Mouse (Mus musculus): ENCODE measurements around the gene Flad1. TPM values are rescaled to one million over a fixed set of nuclear protein-coding genes. Genes with fewer than 3 reads are reported as not detected.
A peak's percentile ranks its signal among the peaks of the same experiment; 100 is the strongest.

The Flad1 gene
- polyA plus RNA-seq, 1 experiment from 2014 or later: 30.8 TPM

- 97% methylated on average over 8 of the region's 8 CpGs for WGBS
Observed at GRCm38 (mm10) chr3:89416158-89416557, 4.5 kb upstream of the Flad1 start.

GRCm38 (mm10) chr3:89410864-89411263 is 806 bp downstream of the Flad1 start:
- H3K4me1 ChIP-seq (ENCODE audit: control insufficient read depth, insufficient read depth, low read length): peaks cover 6% of the 10 kb centered on the region
- 73% methylated on average over 10 of the region's 10 CpGs for WGBS
- H3K4me2 ChIP-seq (ENCODE audit: low read depth, low read length): peak overlapping the region; percentile 86
- H3K36me3 ChIP-seq (ENCODE audit: control insufficient read depth, insufficient read depth, low read length): peaks cover 10% of the 10 kb centered on the region; the same call in 1 of the 2 replicates
- H3K9ac ChIP-seq (replicated peaks; ENCODE audit: low read depth, low read length): peak overlapping the region; percentile 52
- peak overlapping the region; percentile 69; the same call in 1 of the 2 replicates for H3K27ac ChIP-seq (ENCODE audit: low read depth, low read length)
- ATAC-seq (ENCODE audit: low read depth): no peak
- H3K27me3 ChIP-seq (ENCODE audit: control insufficient read depth, insufficient read depth, low read length): no peaks in the 10 kb centered on the region
- no peaks in the 10 kb centered on the region for H3K9me3 ChIP-seq (ENCODE audit: control insufficient read depth, low read length)
- peak overlapping the region; percentile 42 for H3K4me3 ChIP-seq (ENCODE audit: low read depth, low read length)

More at GRCm38 (mm10) chr3:89416158-89416557, 4.5 kb upstream of the Flad1 start:
- no peak for ATAC-seq (ENCODE audit: low read depth)
- Histone ChIP-seq H3K4me3 (ENCODE audit: low read depth, low read length) (no peak overlapping the region), H3K27me3 (ENCODE audit: control insufficient read depth, insufficient read depth, low read length) (no peaks in the 10 kb centered on the region), H3K9ac (replicated peaks; ENCODE audit: low read depth, low read length) (no peak overlapping the region), H3K27ac (ENCODE audit: low read depth, low read length) (no peak overlapping the region), H3K36me3 (ENCODE audit: control insufficient read depth, insufficient read depth, low read length) (peaks cover 10% of the 10 kb centered on the region; the same call in 1 of the 2 replicates), H3K4me2 (ENCODE audit: low read depth, low read length) (no peak overlapping the region), H3K9me3 (ENCODE audit: control insufficient read depth, low read length) (no peaks in the 10 kb centered on the region), H3K4me1 (ENCODE audit: control insufficient read depth, insufficient read depth, low read length) (peaks cover 17% of the 10 kb centered on the region)

DNA sequence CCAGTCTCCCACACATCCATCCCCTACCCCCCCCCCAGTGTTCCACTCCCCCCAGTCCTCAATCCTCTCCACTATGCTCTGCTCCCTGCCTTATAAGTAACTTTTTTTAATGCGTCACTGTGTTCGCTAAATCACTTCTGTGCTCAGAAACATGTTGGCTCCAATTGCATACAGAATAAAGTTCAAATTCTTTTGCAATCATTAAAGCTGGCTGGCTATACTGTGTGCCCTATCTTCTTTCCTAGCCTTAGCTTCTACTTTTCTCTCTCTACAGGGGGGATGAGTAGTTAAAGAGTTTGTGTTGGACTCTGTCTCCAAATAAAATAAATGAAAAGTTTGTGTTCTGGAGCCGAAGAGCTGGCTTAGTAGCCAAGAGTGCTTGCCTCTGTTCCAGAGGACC is 2.0 kb downstream of the Flad1 start:
- Histone ChIP-seq H3K4me3 (ENCODE audit: low read depth, low read length) (no peak overlapping the region), H3K36me3 (ENCODE audit: control insufficient read depth, insufficient read depth, low read length) (peaks cover 4% of the 10 kb centered on the region; the same call in 1 of the 2 replicates), H3K9me3 (ENCODE audit: control insufficient read depth, low read length) (no peaks in the 10 kb centered on the region), H3K27ac (ENCODE audit: low read depth, low read length) (no peak overlapping the region), H3K4me1 (ENCODE audit: control insufficient read depth, insufficient read depth, low read length) (peaks cover 6% of the 10 kb centered on the region), H3K9ac (replicated peaks; ENCODE audit: low read depth, low read length) (no peak overlapping the region), H3K4me2 (ENCODE audit: low read depth, low read length) (no peak overlapping the region), H3K27me3 (ENCODE audit: control insufficient read depth, insufficient read depth, low read length) (no peaks in the 10 kb centered on the region)
- ATAC-seq (ENCODE audit: low read depth): no peak
- 96% methylated on average over 3 of the region's 3 CpGs for WGBS

DNA sequence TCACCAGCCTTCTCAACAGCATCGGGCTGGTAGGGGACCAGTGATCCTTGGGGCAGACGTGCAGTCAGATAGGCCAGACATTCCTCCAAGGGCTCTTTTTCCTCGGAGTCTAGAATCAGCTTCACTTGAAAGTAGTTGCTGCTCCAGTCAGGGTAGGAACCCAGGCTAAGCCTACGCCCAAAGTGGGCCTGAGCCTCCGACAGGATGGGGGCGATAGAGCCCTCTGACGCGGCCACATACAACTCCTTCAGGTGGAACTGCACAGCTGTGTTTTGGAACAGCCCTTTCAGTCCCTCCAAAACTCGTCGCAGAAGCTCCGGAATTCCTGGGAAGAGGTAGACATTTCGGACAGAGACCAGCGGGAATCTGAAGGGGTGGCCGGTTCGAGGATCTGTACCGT is 3.2 kb downstream of the Flad1 start:
- no peak overlapping the region for H3K4me2 ChIP-seq (ENCODE audit: low read depth, low read length)
- peaks cover 6% of the 10 kb centered on the region for H3K4me1 ChIP-seq (ENCODE audit: control insufficient read depth, insufficient read depth, low read length)
- no peak overlapping the region for H3K27ac ChIP-seq (ENCODE audit: low read depth, low read length)
- no peak overlapping the region for H3K4me3 ChIP-seq (ENCODE audit: low read depth, low read length)
- 65% methylated on average over 16 of the region's 16 CpGs for WGBS
- H3K9ac ChIP-seq (replicated peaks; ENCODE audit: low read depth, low read length): no peak overlapping the region
- H3K27me3 ChIP-seq (ENCODE audit: control insufficient read depth, insufficient read depth, low read length): no peaks in the 10 kb centered on the region
- H3K9me3 ChIP-seq (ENCODE audit: control insufficient read depth, low read length): no peaks in the 10 kb centered on the region
- peaks cover 12% of the 10 kb centered on the region for H3K36me3 ChIP-seq (ENCODE audit: control insufficient read depth, insufficient read depth, low read length)
- ATAC-seq (ENCODE audit: low read depth): no peak

GRCm38 (mm10) chr3:89406887-89407286 is 4.8 kb downstream of the Flad1 start:
- WGBS: 90% methylated on average over 6 of the region's 6 CpGs
- H3K4me1 ChIP-seq (ENCODE audit: control insufficient read depth, insufficient read depth, low read length): peaks cover 6% of the 10 kb centered on the region
- H3K36me3 ChIP-seq (ENCODE audit: control insufficient read depth, insufficient read depth, low read length): peaks cover 18% of the 10 kb centered on the region

GRCm38 (mm10) chr3:89402693-89403092 is 9.0 kb downstream of the Flad1 start, which contains the start of gene Lenep:
TSS of gene Lenep (minus strand) at chr3:89402793.
- no peak within 1 kb of the TSS for H3K9ac ChIP-seq (replicated peaks; ENCODE audit: low read depth, low read length)
- 86% methylated on average over 5 of the region's 5 CpGs for WGBS
- H3K9me3 ChIP-seq (ENCODE audit: control insufficient read depth, low read length): no peaks in the 10 kb centered on the region
- no peak within 1 kb of the TSS for H3K4me3 ChIP-seq (ENCODE audit: low read depth, low read length)
- H3K27me3 ChIP-seq (ENCODE audit: control insufficient read depth, insufficient read depth, low read length): no peaks in the 10 kb centered on the region
- ATAC-seq (ENCODE audit: low read depth): no peak
- peaks cover 15% of the 10 kb centered on the region for H3K36me3 ChIP-seq (ENCODE audit: control insufficient read depth, insufficient read depth, low read length)
- no peak within 1 kb of the TSS for H3K4me2 ChIP-seq (ENCODE audit: low read depth, low read length)
- no peaks in the 10 kb centered on the region for H3K4me1 ChIP-seq (ENCODE audit: control insufficient read depth, insufficient read depth, low read length)
- H3K27ac ChIP-seq (ENCODE audit: low read depth, low read length): no peak within 1 kb of the TSS

More at GRCm38 (mm10) chr3:89406887-89407286, 4.8 kb downstream of the Flad1 start:
- H3K9ac ChIP-seq (replicated peaks; ENCODE audit: low read depth, low read length): no peak overlapping the region
- no peaks in the 10 kb centered on the region for H3K9me3 ChIP-seq (ENCODE audit: control insufficient read depth, low read length)
- H3K4me2 ChIP-seq (ENCODE audit: low read depth, low read length): no peak overlapping the region
- ATAC-seq (ENCODE audit: low read depth): no peak
- no peaks in the 10 kb centered on the region for H3K27me3 ChIP-seq (ENCODE audit: control insufficient read depth, insufficient read depth, low read length)
- H3K27ac ChIP-seq (ENCODE audit: low read depth, low read length): no peak overlapping the region
- no peak overlapping the region for H3K4me3 ChIP-seq (ENCODE audit: low read depth, low read length)

DNA sequence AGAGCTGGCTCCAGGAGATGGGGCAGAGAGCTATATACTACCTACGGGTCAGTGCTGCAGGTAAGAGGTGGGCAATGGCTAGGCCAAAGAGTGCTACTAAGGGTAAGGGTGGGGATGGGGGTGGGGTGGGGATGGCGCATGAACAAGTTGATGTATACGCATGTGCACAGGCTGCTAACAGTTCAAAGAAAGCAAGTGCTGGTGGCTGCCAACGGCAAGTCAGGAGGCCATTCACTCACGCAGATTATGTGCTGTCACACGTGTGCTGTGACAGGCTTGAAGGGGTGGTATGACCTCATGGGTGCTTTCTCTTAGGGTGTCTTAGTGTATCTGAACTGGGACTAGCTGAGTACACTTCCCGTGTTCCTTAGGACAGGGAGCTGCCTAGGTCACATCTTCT is 10.3 kb downstream of the Flad1 start:
- Histone ChIP-seq H3K4me1 (ENCODE audit: control insufficient read depth, insufficient read depth, low read length) (peaks cover under 1% of the 10 kb centered on the region; the same call in 1 of the 2 replicates), H3K36me3 (ENCODE audit: control insufficient read depth, insufficient read depth, low read length) (peaks cover 15% of the 10 kb centered on the region), H3K4me3 (ENCODE audit: low read depth, low read length) (no peak overlapping the region), H3K27ac (ENCODE audit: low read depth, low read length) (no peak overlapping the region), H3K9me3 (ENCODE audit: control insufficient read depth, low read length) (no peaks in the 10 kb centered on the region), H3K9ac (replicated peaks; ENCODE audit: low read depth, low read length) (no peak overlapping the region), H3K4me2 (ENCODE audit: low read depth, low read length) (no peak overlapping the region), H3K27me3 (ENCODE audit: control insufficient read depth, insufficient read depth, low read length) (no peaks in the 10 kb centered on the region)
- ATAC-seq (ENCODE audit: low read depth): no peak
- 92% methylated on average over 7 of the region's 7 CpGs for WGBS

DNA sequence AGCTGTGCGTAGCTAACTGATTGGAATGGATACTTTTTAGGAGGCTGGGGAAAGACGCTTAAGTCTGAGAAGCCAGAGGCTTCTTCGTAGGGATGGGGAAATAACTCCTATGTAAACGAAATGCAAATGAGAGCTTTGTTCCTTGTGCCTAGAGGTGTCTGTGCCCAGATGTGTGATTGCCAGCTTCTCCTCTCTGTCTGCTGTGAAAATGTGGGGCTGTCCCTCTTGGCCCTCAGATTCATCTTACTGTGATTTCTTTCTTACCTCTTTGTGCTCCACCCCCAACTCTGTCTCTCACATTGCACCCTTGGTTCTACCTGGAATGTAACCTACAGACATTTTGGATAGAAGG is 15.0 kb downstream of the Flad1 start:
- Histone ChIP-seq H3K9me3 (ENCODE audit: control insufficient read depth, low read length) (no peaks in the 10 kb centered on the region), H3K9ac (replicated peaks; ENCODE audit: low read depth, low read length) (no peak overlapping the region), H3K4me1 (ENCODE audit: control insufficient read depth, insufficient read depth, low read length) (peaks cover 21% of the 10 kb centered on the region), H3K27me3 (ENCODE audit: control insufficient read depth, insufficient read depth, low read length) (peaks cover 5% of the 10 kb centered on the region; the same call in 1 of the 2 replicates), H3K4me2 (ENCODE audit: low read depth, low read length) (peak overlapping the region; percentile 97), H3K27ac (ENCODE audit: low read depth, low read length) (no peak overlapping the region), H3K36me3 (ENCODE audit: control insufficient read depth, insufficient read depth, low read length) (no peaks in the 10 kb centered on the region; the same call in 1 of the 2 replicates), H3K4me3 (ENCODE audit: low read depth, low read length) (peak overlapping the region; percentile 34)
- ATAC-seq (ENCODE audit: low read depth): no peak
- WGBS: 2% methylated on average over 4 of the region's 4 CpGs

GRCm38 (mm10) chr3:89395806-89396653 is 15.6 kb downstream of the Flad1 start:
- Histone ChIP-seq H3K4me2 (ENCODE audit: low read depth, low read length) (peak overlapping the region; percentile 97), H3K9me3 (ENCODE audit: control insufficient read depth, low read length) (no peaks in the 10 kb centered on the region), H3K36me3 (ENCODE audit: control insufficient read depth, insufficient read depth, low read length) (no peaks in the 10 kb centered on the region), H3K27ac (ENCODE audit: low read depth, low read length) (no peak overlapping the region; the same call in 1 of the 2 replicates), H3K4me1 (ENCODE audit: control insufficient read depth, insufficient read depth, low read length) (peaks cover 23% of the 10 kb centered on the region), H3K4me3 (ENCODE audit: low read depth, low read length) (peak overlapping the region; percentile 34), H3K27me3 (ENCODE audit: control insufficient read depth, insufficient read depth, low read length) (peaks cover 5% of the 10 kb centered on the region; the same call in 1 of the 2 replicates), H3K9ac (replicated peaks; ENCODE audit: low read depth, low read length) (0 out of 2 replicates have a peak overlapping the region, but pooled peaks have one; percentile 28)
- WGBS: under 1% methylated on average over 41 of the region's 44 CpGs
- no peak for ATAC-seq (ENCODE audit: low read depth)

Measured in neural tube, embryonic 14.5 days (tissue).